Mouse (Mus musculus): ENCODE measurements around the gene Olfr711. TPM values are rescaled to one million over a fixed set of nuclear protein-coding genes. Genes with fewer than 3 reads are reported as not detected.
A peak's percentile ranks its signal among the peaks of the same experiment; 100 is the strongest.
"Not testable (repeated sequence)": the region's sequence is repeated elsewhere in the genome, so short reads cannot be mapped to it uniquely, and the experiment has no call there.

The Olfr711 gene
- total RNA-seq (2015): not detected in 2 replicates
- total RNA-seq (2017): not detected in 2 replicates

DNA sequence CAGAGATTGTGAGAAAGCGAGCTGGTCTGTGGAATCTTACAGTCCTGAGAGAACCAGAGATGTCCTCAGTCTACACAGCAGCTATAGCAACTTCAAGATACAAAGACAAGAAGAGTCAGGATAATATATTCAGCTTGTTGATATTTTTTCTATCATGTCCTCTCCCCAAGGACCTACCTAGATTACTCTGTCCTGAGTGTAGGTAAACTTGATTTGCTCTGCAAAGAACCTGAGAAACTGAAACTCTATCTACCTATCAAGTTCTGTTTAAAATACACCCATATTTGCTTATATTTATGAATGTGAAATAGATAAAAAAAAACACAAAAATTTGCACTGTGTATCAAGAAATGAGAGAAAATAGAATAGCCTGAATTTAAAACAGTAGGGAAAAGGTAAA is at the start of gene Olfr711:
Olfr711 (minus strand) TSS at position 101 of the 400 bp plus-strand sequence.
- no peak for ATAC-seq (replicated peaks; ENCODE audit: poor library complexity)

DNA sequence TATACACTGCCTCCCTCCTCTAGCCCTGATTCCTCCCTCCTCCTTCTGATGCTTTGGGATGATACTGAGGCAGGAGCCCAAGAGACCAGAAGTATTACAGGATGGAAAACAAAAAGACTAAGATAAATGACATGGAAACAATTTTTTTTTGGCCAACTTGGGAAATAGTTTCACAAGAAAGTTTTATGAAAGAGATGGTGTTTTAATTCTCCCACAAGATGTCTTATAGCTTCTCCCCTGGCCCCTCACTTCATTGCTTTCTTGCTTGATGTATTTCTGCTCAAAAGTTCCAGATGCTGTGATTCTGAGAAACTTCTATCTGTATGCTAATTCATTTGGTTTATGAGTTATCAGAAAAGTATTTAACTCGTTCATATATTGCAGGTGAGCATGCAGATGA is 30.7 kb upstream of the Olfr711 start, which contains the start of gene Olfr2:
Olfr2 (minus strand) TSS at position 101 of the 400 bp plus-strand sequence.
- no peak for ATAC-seq (replicated peaks; ENCODE audit: poor library complexity)

DNA sequence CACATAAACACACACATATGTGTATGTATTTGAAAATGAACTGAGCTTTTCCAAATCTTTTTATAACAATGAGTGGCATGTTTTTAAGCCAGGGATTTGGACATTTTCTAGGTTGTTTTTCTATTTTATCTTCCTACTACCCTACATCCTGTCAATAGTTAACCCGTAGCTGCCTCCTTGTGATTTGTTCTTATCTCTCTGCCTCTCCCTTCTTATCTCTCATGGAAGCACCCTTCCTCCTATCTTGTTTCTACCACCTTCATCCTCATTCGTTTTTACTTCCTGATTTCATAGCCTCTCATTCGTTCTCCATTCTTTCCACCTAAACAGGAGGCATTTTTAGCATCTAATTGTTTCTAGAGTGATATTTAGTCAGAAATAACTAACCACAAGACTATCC is 28.9 kb upstream of the Olfr711 start:
- ATAC-seq (replicated peaks; ENCODE audit: poor library complexity): peak; percentile 63

DNA sequence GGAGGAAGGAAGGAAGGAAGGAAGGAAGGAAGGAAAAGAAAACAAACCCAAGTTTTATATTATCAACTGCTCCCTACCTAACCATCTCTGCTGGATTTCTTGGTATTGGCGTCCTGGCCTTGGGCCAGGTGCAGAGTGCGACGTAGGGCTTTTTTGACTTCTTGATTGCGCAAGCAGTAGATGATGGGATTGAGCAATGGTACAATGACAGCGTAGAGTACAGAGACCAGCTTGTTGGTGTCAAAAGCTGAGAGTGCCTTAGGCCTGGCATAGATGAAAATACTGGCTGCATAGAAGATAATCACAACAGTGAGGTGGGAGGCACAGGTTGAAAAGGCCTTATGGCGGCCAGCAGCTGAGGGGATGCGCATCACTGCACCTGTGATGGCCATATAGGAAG is 25.5 kb upstream of the Olfr711 start:
- ATAC-seq (replicated peaks; ENCODE audit: poor library complexity): peak; percentile 96

DNA sequence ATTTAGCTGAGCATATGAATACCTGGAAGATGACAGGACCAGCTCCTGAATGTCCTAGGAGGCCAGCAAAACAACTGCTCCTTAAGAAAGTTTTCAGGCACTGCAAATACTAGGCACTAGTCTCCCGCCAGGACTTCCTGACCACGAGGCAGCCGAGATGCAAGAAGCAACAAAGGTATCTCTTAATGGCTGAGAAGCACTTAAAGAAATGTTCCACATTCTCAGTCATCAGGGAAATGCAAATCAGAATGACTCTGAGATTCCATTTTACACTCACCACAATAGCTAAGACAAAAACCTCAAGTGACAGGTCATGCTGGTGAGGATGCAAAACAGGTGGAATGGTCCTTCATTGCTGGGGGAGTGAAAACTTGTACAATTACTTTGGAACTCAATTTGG is 10.0 kb upstream of the Olfr711 start:
- no peak for ATAC-seq (replicated peaks; ENCODE audit: poor library complexity)

DNA sequence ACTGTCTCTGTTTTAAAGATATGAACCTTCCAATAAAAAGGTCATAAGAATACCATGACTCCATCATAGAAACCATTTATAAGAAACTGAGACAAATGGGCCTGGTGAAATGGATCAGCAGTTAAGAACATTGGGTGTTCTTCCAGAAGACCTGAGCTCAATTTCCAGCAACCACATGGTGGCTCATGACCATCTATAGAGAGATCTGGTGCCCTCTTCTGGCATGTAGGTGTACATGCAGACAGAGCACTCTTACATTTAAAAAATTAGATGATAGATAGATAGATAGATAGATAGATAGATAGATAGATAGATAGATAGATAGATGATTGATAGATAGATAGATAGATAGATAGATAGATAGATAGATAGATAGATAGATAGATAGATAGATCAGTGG is 7.8 kb downstream of the Olfr711 start:
- 0 out of 2 replicates have a peak, but pooled peaks have one; percentile 31 for ATAC-seq (replicated peaks; ENCODE audit: poor library complexity)

DNA sequence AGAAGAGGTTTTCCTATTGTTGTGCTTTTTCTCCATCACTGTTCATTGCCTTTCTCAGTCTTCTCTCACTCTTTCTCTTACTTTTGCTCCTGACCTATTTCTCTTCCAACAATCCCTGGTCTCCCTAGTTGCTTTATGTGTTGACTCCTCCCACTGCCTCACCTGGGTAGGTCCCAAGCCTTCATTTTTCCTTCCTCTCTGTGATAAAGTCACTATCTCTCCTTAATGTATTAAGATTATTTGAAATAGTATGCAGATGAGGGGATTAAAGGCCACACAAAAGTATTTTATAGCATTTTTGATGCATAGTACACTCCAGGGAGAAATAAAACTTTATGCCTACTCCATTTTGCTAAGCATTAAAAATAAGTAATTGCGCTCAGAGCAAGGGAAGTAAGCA is 11.4 kb downstream of the Olfr711 start, which contains the start of gene Olfr6:
Olfr6 (minus strand) TSS at position 101 of the 400 bp plus-strand sequence.
- ATAC-seq (replicated peaks; ENCODE audit: poor library complexity): no peak

DNA sequence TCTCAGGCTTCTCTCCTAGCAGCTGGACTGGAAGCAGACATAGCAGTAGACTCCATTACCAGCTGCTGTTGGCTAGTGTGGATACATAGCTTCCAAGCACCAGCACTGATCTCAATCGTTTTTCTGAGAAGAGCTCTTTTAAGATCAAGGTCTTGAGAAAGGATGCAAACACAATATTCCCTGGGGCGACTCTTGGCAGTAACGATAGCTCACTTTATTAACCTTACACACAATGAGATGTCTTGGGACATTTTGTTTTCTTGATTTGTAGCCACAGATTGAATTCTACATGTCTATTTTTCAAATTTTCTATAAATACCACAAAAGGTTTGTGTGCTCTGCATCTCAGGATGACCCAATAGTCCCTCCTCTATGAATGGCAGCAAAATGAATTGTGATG is 27.0 kb downstream of the Olfr711 start, which contains the start of gene Olfr710:
Olfr710 (minus strand) TSS at position 101 of the 400 bp plus-strand sequence.
- no peak for ATAC-seq (replicated peaks; ENCODE audit: poor library complexity)

DNA sequence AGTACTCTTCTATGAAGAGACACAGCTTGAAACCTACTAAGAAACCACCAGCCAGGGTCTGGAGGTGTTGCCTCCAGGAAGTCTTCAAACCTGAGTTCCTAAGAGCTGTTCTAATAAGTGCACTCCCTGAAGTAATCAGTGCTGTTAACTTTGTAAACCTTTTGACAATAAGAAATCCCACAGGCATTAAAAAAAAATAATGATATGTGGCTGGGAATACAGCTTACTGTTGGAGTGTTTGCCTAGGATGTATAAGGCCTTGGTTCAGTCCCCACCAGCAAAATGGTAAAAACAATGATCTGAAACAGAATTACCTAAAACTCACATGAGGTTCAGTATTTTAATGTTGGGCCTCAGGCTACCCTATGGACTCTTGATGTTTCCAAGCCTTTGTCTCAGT is 43.1 kb downstream of the Olfr711 start, which contains the start of gene Olfr709-ps1:
Olfr709-ps1 (minus strand) TSS at position 101 of the 400 bp plus-strand sequence.
- ATAC-seq (replicated peaks; ENCODE audit: poor library complexity): no peak

DNA sequence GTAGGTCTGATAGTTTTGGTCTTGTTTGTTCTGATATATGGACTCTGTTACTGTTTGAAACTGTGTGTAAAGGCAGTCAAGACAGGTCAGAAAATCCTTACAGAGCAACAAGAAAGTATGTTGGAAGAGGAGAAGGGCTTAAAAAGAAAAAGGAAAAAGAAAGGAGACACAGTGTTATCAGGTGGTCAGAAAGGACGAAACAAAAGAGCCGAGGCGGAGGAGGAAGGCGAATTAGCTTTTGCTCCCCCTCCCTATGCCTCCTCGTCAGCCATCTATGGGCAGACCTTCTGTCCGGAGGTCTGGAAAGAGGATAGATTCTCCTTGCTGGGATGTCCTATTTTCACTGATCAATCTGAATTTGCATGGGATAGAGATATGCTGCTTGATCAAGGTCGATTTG is 54.3 kb downstream of the Olfr711 start:
- not testable (repeated sequence) for ATAC-seq (replicated peaks; ENCODE audit: poor library complexity)

Other genes starting within 250 kb of the Olfr711 start
- not detected in 2 replicates for gene Olfr697, start 233.0 kb downstream of the Olfr711 start, total RNA-seq (2015)
- gene Olfr697, start 233.0 kb downstream of the Olfr711 start, total RNA-seq (2017): not detected in 2 replicates
- gene Olfr698, start 220.1 kb downstream of the Olfr711 start, total RNA-seq (2015): not detected in 2 replicates
- gene Olfr698, start 220.1 kb downstream of the Olfr711 start, total RNA-seq (2017): not detected in 2 replicates
- not detected in 2 replicates for gene Olfr699, start 182.3 kb downstream of the Olfr711 start, total RNA-seq (2015)
- not detected in 2 replicates for gene Olfr699, start 182.3 kb downstream of the Olfr711 start, total RNA-seq (2017)
- gene Olfr700, start 166.6 kb downstream of the Olfr711 start, total RNA-seq (2015): not detected in 2 replicates
- not detected in 2 replicates for gene Olfr700, start 166.6 kb downstream of the Olfr711 start, total RNA-seq (2017)
- gene Olfr701, start 161.3 kb downstream of the Olfr711 start, total RNA-seq (2015): not detected in 2 replicates
- gene Olfr701, start 161.3 kb downstream of the Olfr711 start, total RNA-seq (2017): not detected in 2 replicates
- gene Olfr702, start 141.6 kb downstream of the Olfr711 start, total RNA-seq (2015): not detected in 2 replicates
- not detected in 2 replicates for gene Olfr702, start 141.6 kb downstream of the Olfr711 start, total RNA-seq (2017)
- gene Olfr703, start 132.1 kb downstream of the Olfr711 start, total RNA-seq (2015): not detected in 2 replicates
- gene Olfr703, start 132.1 kb downstream of the Olfr711 start, total RNA-seq (2017): not detected in 2 replicates
- not detected in 2 replicates for gene Olfr704, start 112.3 kb downstream of the Olfr711 start, total RNA-seq (2015)
- not detected in 2 replicates for gene Olfr704, start 112.3 kb downstream of the Olfr711 start, total RNA-seq (2017)
- not detected in 2 replicates for gene Olfr705, start 98.6 kb downstream of the Olfr711 start, total RNA-seq (2015)
- gene Olfr705, start 98.6 kb downstream of the Olfr711 start, total RNA-seq (2017): not detected in 2 replicates
- not detected in 2 replicates for gene Olfr706, start 87.3 kb downstream of the Olfr711 start, total RNA-seq (2015)
- not detected in 2 replicates for gene Olfr706, start 87.3 kb downstream of the Olfr711 start, total RNA-seq (2017)
- gene Olfr707, start 74.2 kb downstream of the Olfr711 start, total RNA-seq (2015): not detected in 2 replicates
- not detected in 2 replicates for gene Olfr707, start 74.2 kb downstream of the Olfr711 start, total RNA-seq (2017)
- gene Olfr1532-ps1, start 67.5 kb downstream of the Olfr711 start, total RNA-seq (2015): not detected in 2 replicates
- gene Olfr1532-ps1, start 67.5 kb downstream of the Olfr711 start, total RNA-seq (2017): not detected in 2 replicates
- 0.02 TPM in 1 of 2 replicates, not detected in the other for gene Olfr709-ps1, start 43.2 kb downstream of the Olfr711 start, total RNA-seq (2015)
- not detected in 2 replicates for gene Olfr709-ps1, start 43.2 kb downstream of the Olfr711 start, total RNA-seq (2017)
- not detected in 2 replicates for gene Olfr710, start 27.1 kb downstream of the Olfr711 start, total RNA-seq (2015)
- gene Olfr710, start 27.1 kb downstream of the Olfr711 start, total RNA-seq (2017): not detected in 2 replicates
- gene Olfr6, start 11.5 kb downstream of the Olfr711 start, total RNA-seq (2015): not detected in 2 replicates
- gene Olfr6, start 11.5 kb downstream of the Olfr711 start, total RNA-seq (2017): not detected in 2 replicates
- gene Olfr2, start 30.6 kb upstream of the Olfr711 start, total RNA-seq (2015): not detected in 2 replicates
- gene Olfr2, start 30.6 kb upstream of the Olfr711 start, total RNA-seq (2017): not detected in 2 replicates
- not detected in 2 replicates for gene Olfr713, start 55.7 kb upstream of the Olfr711 start, total RNA-seq (2015)
- not detected in 2 replicates for gene Olfr713, start 55.7 kb upstream of the Olfr711 start, total RNA-seq (2017)
- gene Olfr714, start 95.5 kb upstream of the Olfr711 start, total RNA-seq (2015): not detected in 2 replicates
- not detected in 2 replicates for gene Olfr714, start 95.5 kb upstream of the Olfr711 start, total RNA-seq (2017)
- not detected in 2 replicates for gene Olfr17, start 117.8 kb upstream of the Olfr711 start, total RNA-seq (2015)
- gene Olfr17, start 117.8 kb upstream of the Olfr711 start, total RNA-seq (2017): not detected in 2 replicates
- not detected in 2 replicates for gene Olfr715b, start 134.9 kb upstream of the Olfr711 start, total RNA-seq (2015)
- not detected in 2 replicates for gene Olfr715b, start 134.9 kb upstream of the Olfr711 start, total RNA-seq (2017)
- gene Olfr715, start 155.6 kb upstream of the Olfr711 start, total RNA-seq (2015): not detected in 2 replicates
- not detected in 2 replicates for gene Olfr715, start 155.6 kb upstream of the Olfr711 start, total RNA-seq (2017)
- gene Olfr716, start 162.9 kb upstream of the Olfr711 start, total RNA-seq (2015): not detected in 2 replicates
- not detected in 2 replicates for gene Olfr716, start 162.9 kb upstream of the Olfr711 start, total RNA-seq (2017)
- not detected in 2 replicates for gene Nlrp14, start 191.5 kb upstream of the Olfr711 start, total RNA-seq (2015)
- not detected in 2 replicates for gene Nlrp14, start 191.5 kb upstream of the Olfr711 start, total RNA-seq (2017)
- not detected in 2 replicates for gene Rbmxl2, start 234.0 kb upstream of the Olfr711 start, total RNA-seq (2015)
- gene Rbmxl2, start 234.0 kb upstream of the Olfr711 start, total RNA-seq (2017): not detected in 2 replicates